Mouse (Mus musculus) lung, postnatal 0 days (tissue): ENCODE data around the gene Tnfaip8l1. TPM values are rescaled to one million over a fixed set of nuclear protein-coding genes. Genes with fewer than 3 reads are reported as not detected.

Experiments
- ATAC-seq: fragments of 200-750 bp; cut with Nextera tagmentation; 2 replicates; pipeline ENCODE4 v1.8.0; 2017; ENCODE audit warnings: moderate library complexity
- DNase-seq: peaks from one replicate; pipeline ENCODE4 v3.0.0-alpha.2; 2016; ENCODE audit warnings: low spot score
- H3K27ac ChIP-seq: fragments of 300-500 bp; sonication (generic); 2 replicates; pipeline ENCODE4 v1.5.1; 2014; ENCODE audit warnings: antibody characterized with exemption, mild to moderate bottlenecking, low read length, mixed read lengths
- H3K27me3 ChIP-seq: fragments of 300-500 bp; sonication (generic); replicated peaks from 2 replicates; pipeline ENCODE4 v1.6.1; 2014; ENCODE audit warnings: low read length, mixed read lengths; ENCODE audit not compliant: insufficient read depth
- H3K36me3 ChIP-seq: fragments of 300-500 bp; sonication (generic); 2 replicates; pipeline ENCODE4 v1.6.1; 2014; ENCODE audit warnings: low read length, mixed read lengths; ENCODE audit not compliant: insufficient read depth
- H3K4me1 ChIP-seq: fragments of 300-500 bp; sonication (generic); 2 replicates; pipeline ENCODE4 v1.6.1; 2014; ENCODE audit warnings: antibody characterized with exemption, low read depth, low read length, mixed read lengths; ENCODE audit not compliant: insufficient read depth
- H3K4me2 ChIP-seq: fragments of 300-500 bp; sonication (generic); replicated peaks from 2 replicates; pipeline ENCODE4 v1.6.1; 2014; ENCODE audit warnings: low read depth, mild to moderate bottlenecking, low read length, moderate library complexity, mixed read lengths
- H3K4me3 ChIP-seq: fragments of 300-500 bp; sonication (generic); 2 replicates; pipeline ENCODE4 v1.5.1; 2014; ENCODE audit warnings: low read depth, low read length
- H3K9ac ChIP-seq: fragments of 300-500 bp; sonication (generic); replicated peaks from 2 replicates; pipeline ENCODE4 v1.6.1; 2014; ENCODE audit warnings: low read depth, mild to moderate bottlenecking
- H3K9me3 ChIP-seq: fragments of 300-500 bp; sonication (generic); 2 replicates; pipeline ENCODE4 v1.6.1; 2016; ENCODE audit warnings: low read length, mixed read lengths
- CTCF ChIP-seq: IDR thresholded peaks from 2 replicates; pipeline ENCODE4 v1.5.1; 2016; ENCODE audit warnings: antibody characterized with exemption, mild to moderate bottlenecking
- EP300 ChIP-seq: IDR thresholded peaks from 2 replicates; pipeline ENCODE4 v1.6.1; 2016; ENCODE audit warnings: antibody characterized with exemption, mild to moderate bottlenecking, control low read depth
- WGBS: fragments of 180-500 bp; shearing (Covaris S2); extraction: QIAGEN DNeasy Blood & Tissue Kit; methylation state at CpG from one replicate; pipeline ENCODE4 v1.1.7; 2014; 5-methylcytosine and 5-hydroxymethylcytosine counted together
- polyA plus RNA-seq: library from polyadenylated mRNA; unstranded; fragments of >200 nt; fragmentation: Nextera tagmentation; extraction: Ambion mirVana; gene quantifications from 2 replicates; pipeline ENCODE4 v1.2.1, GENCODE M21; 2015

The Tnfaip8l1 gene
- polyA plus RNA-seq, 1 experiment from 2014 or later, result 4.7 TPM

- no peak overlapping the region for H3K4me2 ChIP-seq
- no peaks in the 10 kb centered on the region for H3K27me3 ChIP-seq
- H3K4me3 ChIP-seq, result no peak overlapping the region
- H3K9me3 ChIP-seq, result no peaks in the 10 kb centered on the region
- no peaks in the 10 kb centered on the region for H3K4me1 ChIP-seq
- H3K27ac ChIP-seq, result no peak overlapping the region
- TF ChIP-seq CTCF, result no peak
- TF ChIP-seq EP300, result no peak
- ATAC-seq (peak; percentile 17; the same call in 1 of the 2 replicates), DNase-seq (no peak)
- WGBS, result 46% methylated on average over 10 of the region's 10 CpGs
- H3K36me3 ChIP-seq, result no peaks in the 10 kb centered on the region
- no peak overlapping the region for H3K9ac ChIP-seq
Observed at GRCm38 (mm10) chr17:56170636-56171035, 8.4 kb downstream of the Tnfaip8l1 start.

GRCm38 (mm10) chr17:56171456-56171855, 9.2 kb downstream of the Tnfaip8l1 start:
- Histone ChIP-seq H3K4me2 (no peak overlapping the region), H3K27ac (no peak overlapping the region), H3K27me3 (no peaks in the 10 kb centered on the region), H3K9ac (no peak overlapping the region), H3K36me3 (no peaks in the 10 kb centered on the region), H3K4me3 (no peak overlapping the region), H3K9me3 (no peaks in the 10 kb centered on the region), H3K4me1 (no peaks in the 10 kb centered on the region)
- DNase-seq, result no peak
- no peak for TF ChIP-seq EP300
- no peak for TF ChIP-seq CTCF
- no peak for ATAC-seq
- WGBS, result 46% methylated on average over 9 of the region's 9 CpGs

GRCm38 (mm10) chr17:56171881-56172280, 9.6 kb downstream of the Tnfaip8l1 start:
- H3K4me2 ChIP-seq, result no peak overlapping the region
- DNase-seq (no peak), ATAC-seq (no peak)
- H3K27me3 ChIP-seq, result no peaks in the 10 kb centered on the region
- H3K9me3 ChIP-seq, result no peaks in the 10 kb centered on the region
- H3K9ac ChIP-seq, result no peak overlapping the region
- TF ChIP-seq EP300 (no peak), CTCF (no peak)
- 0 out of 2 replicates have a peak, but pooled peaks cover 1% of the 10 kb centered on the region for H3K36me3 ChIP-seq
- no peaks in the 10 kb centered on the region for H3K4me1 ChIP-seq
- WGBS, result 89% methylated on average over 17 of the region's 17 CpGs
- no peak overlapping the region for H3K27ac ChIP-seq
- no peak overlapping the region for H3K4me3 ChIP-seq

GRCm38 (mm10) chr17:56173401-56174046, 11.2 kb downstream of the Tnfaip8l1 start:
- DNase-seq, result no peak
- no peak overlapping the region for H3K4me2 ChIP-seq
- no peaks in the 10 kb centered on the region for H3K9me3 ChIP-seq
- ATAC-seq, result no peak
- WGBS, result 56% methylated on average over 10 of the region's 10 CpGs
- H3K4me1 ChIP-seq, result no peaks in the 10 kb centered on the region
- H3K27ac ChIP-seq, result no peak overlapping the region
- H3K27me3 ChIP-seq, result no peaks in the 10 kb centered on the region
- peaks cover 14% of the 10 kb centered on the region; the same call in 1 of the 2 replicates for H3K36me3 ChIP-seq
- H3K9ac ChIP-seq, result no peak overlapping the region
- TF ChIP-seq CTCF, result no peak
- no peak for TF ChIP-seq EP300
- no peak overlapping the region for H3K4me3 ChIP-seq

GRCm38 (mm10) chr17:56175416-56175815, 13.1 kb downstream of the Tnfaip8l1 start:
- 98% methylated on average over 3 of the region's 3 CpGs for WGBS
- TF ChIP-seq EP300 (no peak), CTCF (no peak)

GRCm38 (mm10) chr17:56182975-56183657, 20.8 kb downstream of the Tnfaip8l1 start:
- peaks cover 5% of the 10 kb centered on the region; the same call in 1 of the 2 replicates for H3K4me1 ChIP-seq
- WGBS, result 2% methylated on average over 14 of the region's 14 CpGs
- H3K36me3 ChIP-seq, result peaks cover 4% of the 10 kb centered on the region; the same call in 1 of the 2 replicates
- DNase-seq (peak; percentile 32), ATAC-seq (peak; percentile 10; the same call in 1 of the 2 replicates)
- peak overlapping the region; percentile 71 for H3K27ac ChIP-seq
- H3K4me2 ChIP-seq, result peak overlapping the region; percentile 83
- H3K9ac ChIP-seq, result peak overlapping the region; percentile 78
- peak overlapping the region; percentile 87 for H3K4me3 ChIP-seq
- H3K9me3 ChIP-seq, result no peaks in the 10 kb centered on the region
- no peak for TF ChIP-seq EP300
- no peak for TF ChIP-seq CTCF
- no peaks in the 10 kb centered on the region for H3K27me3 ChIP-seq

More at GRCm38 (mm10) chr17:56175416-56175815, 13.1 kb downstream of the Tnfaip8l1 start:
- H3K27me3 ChIP-seq, result no peaks in the 10 kb centered on the region
- no peak overlapping the region for H3K4me2 ChIP-seq
- H3K27ac ChIP-seq, result no peak overlapping the region
- no peaks in the 10 kb centered on the region for H3K4me1 ChIP-seq
- DNase-seq (no peak), ATAC-seq (no peak)
- no peak overlapping the region for H3K4me3 ChIP-seq
- H3K36me3 ChIP-seq, result peaks cover 14% of the 10 kb centered on the region; the same call in 1 of the 2 replicates
- no peak overlapping the region for H3K9ac ChIP-seq
- H3K9me3 ChIP-seq, result no peaks in the 10 kb centered on the region
